Mouse (Mus musculus): Measurements from ENCODE around the gene Rgs6. TPM values are rescaled to one million over a fixed set of nuclear protein-coding genes. Genes with fewer than 3 reads are reported as not detected.
A peak's percentile ranks its signal among the peaks of the same experiment; 100 is the strongest.

The Rgs6 gene
- polyA plus RNA-seq, 1 experiment from 2014 or later: 11.5 TPM

DNA sequence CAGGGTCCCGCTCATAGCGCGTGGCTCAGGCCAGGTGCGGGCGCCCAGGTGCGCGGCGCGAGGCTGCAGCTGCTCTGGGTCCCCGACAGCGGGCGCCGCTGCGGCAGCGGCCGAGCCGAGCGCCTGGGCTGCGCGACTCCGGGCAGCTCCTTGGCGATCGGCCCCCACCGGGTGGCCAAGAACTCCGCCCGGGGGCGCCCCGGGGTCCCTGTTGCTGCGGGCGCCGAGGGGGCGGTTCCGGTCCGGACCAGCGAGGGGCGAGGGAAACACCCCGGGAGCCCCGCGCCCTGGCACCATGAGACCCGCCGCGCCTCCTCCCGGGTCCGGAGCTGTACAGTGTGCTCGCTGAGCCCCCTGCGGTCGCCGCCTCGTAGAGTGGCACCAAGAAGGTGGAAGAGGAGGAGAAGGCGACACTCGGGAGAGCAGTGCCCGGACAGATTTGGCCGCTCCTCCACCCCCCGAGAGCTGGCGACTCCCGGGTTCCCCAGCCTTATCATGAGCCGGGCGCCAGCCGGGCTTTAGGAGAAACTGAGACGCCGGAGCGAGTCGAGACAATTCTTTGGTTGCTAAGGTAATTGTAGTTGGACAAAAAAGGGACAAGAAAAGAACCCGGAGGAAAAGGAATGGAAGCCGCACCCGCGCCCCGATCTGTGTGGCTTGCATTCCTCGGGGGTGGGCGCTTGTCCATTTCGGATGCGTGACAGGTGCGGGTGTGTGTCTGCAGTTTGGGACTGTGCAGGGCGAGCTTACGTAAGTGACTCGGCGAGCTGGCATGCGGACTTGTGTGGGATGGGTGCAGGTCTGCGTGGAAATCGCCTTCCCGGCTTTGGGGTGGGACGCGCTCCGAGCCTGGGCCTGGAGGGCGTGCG, 29.0 kb downstream of the Rgs6 start:
- Histone ChIP-seq H3K4me1 (ENCODE audit: control insufficient read depth, insufficient read depth, low read length) (peaks cover 25% of the 10 kb centered on the region), H3K36me3 (ENCODE audit: control insufficient read depth, insufficient read depth) (no peaks in the 10 kb centered on the region), H3K9ac (ENCODE audit: low read length) (peak overlapping the region; percentile 79), H3K27me3 (ENCODE audit: control insufficient read depth, insufficient read depth, low read length) (peaks cover 16% of the 10 kb centered on the region), H3K4me3 (ENCODE audit: low read length) (peak overlapping the region; percentile 75), H3K4me2 (ENCODE audit: low read depth, low read length) (peak overlapping the region; percentile 72), H3K9me3 (replicated peaks; ENCODE audit: control insufficient read depth, low read length) (peaks cover 2% of the 10 kb centered on the region; the same call in 1 of the 2 replicates), H3K27ac (ENCODE audit: low read length) (peak overlapping the region; percentile 2; the same call in 1 of the 2 replicates)
- peak; percentile 81 for ATAC-seq (replicated peaks; ENCODE audit: extremely low read depth, insufficient read depth, low FRiP score)
- WGBS: under 1% methylated on average over 86 of the region's 86 CpGs

DNA sequence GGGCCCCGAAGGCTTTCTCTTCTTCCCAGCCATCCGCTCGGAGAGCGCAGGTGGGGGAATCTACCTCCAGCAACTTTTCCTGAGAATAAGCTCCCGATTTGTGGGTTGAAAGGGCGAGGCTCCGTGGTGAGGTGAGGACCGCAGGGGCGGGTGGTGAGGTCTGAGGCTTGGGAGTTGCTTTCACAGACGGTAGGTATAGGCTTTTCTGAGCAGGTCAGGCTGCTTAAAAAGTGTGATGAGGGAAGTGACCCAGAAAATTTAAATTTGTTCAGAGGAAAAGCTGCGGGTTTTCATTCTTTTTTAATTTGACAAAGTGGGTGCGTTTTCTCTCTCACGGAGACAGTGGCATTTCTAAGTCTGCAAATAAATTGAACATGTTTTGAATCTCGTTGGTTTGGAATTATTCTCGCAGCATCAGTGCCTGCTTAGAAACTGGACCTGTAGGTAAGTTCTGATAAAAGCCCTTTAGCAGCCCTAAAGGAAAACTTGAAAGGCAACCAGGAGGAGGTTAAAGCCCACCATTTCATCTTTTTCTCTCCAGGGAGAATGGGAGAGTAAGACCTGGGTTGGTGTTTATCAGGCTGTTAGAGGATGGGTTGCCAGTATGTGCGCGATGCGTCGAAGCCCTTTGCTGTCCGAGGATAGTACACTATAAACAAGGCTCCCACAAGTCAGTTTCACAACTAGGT, 29.7 kb downstream of the Rgs6 start:
- peak overlapping the region; percentile 75 for H3K4me3 ChIP-seq (ENCODE audit: low read length)
- H3K9me3 ChIP-seq (replicated peaks; ENCODE audit: control insufficient read depth, low read length): peaks cover 2% of the 10 kb centered on the region; the same call in 1 of the 2 replicates
- peaks cover 16% of the 10 kb centered on the region for H3K27me3 ChIP-seq (ENCODE audit: control insufficient read depth, insufficient read depth, low read length)
- peak overlapping the region; percentile 79 for H3K9ac ChIP-seq (ENCODE audit: low read length)
- WGBS: 23% methylated on average over 20 of the region's 20 CpGs
- H3K27ac ChIP-seq (ENCODE audit: low read length): no peak overlapping the region; the same call in 1 of the 2 replicates
- H3K4me2 ChIP-seq (ENCODE audit: low read depth, low read length): peak overlapping the region; percentile 72
- no peak for ATAC-seq (replicated peaks; ENCODE audit: extremely low read depth, insufficient read depth, low FRiP score)
- peaks cover 19% of the 10 kb centered on the region for H3K4me1 ChIP-seq (ENCODE audit: control insufficient read depth, insufficient read depth, low read length)
- H3K36me3 ChIP-seq (ENCODE audit: control insufficient read depth, insufficient read depth): no peaks in the 10 kb centered on the region

DNA sequence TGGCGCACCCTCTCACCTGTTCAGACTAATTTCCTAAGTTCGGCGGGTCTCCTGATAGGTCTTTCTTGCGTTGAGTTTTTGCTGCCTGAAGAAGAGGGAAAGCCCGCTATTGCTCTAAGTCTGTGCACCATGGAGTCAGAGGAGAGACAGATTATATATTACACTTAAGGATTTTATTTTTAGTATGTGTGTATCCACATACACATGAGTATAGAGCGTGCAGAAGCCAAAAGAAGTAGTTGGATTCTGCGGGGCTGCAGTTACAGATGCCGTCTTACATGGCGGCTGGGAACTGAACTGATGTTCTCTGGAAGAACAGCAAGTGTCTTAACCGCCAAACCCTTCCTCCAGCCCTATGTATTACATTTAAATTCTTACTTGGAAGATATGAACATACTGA, 52.3 kb downstream of the Rgs6 start:
- Histone ChIP-seq H3K4me2 (ENCODE audit: low read depth, low read length) (no peak overlapping the region), H3K27me3 (ENCODE audit: control insufficient read depth, insufficient read depth, low read length) (no peaks in the 10 kb centered on the region), H3K4me1 (ENCODE audit: control insufficient read depth, insufficient read depth, low read length) (no peaks in the 10 kb centered on the region), H3K4me3 (ENCODE audit: low read length) (no peak overlapping the region), H3K9me3 (replicated peaks; ENCODE audit: control insufficient read depth, low read length) (no peaks in the 10 kb centered on the region), H3K9ac (ENCODE audit: low read length) (no peak overlapping the region), H3K36me3 (ENCODE audit: control insufficient read depth, insufficient read depth) (no peaks in the 10 kb centered on the region), H3K27ac (ENCODE audit: low read length) (no peak overlapping the region)
- WGBS: 94% methylated on average over 10 of the region's 10 CpGs
- ATAC-seq (replicated peaks; ENCODE audit: extremely low read depth, insufficient read depth, low FRiP score): no peak

DNA sequence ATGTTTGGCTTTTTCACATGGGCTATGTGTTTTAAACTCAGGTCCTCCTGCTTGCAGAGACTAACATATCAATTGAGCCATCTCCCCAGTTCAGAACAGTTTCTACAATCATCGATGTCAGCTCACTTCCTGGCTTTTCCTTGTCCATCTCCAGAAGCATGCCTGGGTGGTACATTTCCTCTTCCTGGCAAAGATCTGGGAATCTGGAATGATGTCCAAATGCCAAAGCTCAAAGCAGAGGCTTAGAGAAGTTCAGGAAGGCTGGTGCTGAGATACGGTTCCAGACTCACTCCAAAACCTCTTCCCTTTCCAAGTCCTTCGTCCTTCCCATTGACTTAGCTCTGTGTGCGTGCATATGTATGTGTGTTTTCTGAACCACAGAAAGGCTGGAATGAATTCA, 59.8 kb downstream of the Rgs6 start:
- 83% methylated on average over 4 of the region's 4 CpGs for WGBS
- ATAC-seq (replicated peaks; ENCODE audit: extremely low read depth, insufficient read depth, low FRiP score): no peak

DNA sequence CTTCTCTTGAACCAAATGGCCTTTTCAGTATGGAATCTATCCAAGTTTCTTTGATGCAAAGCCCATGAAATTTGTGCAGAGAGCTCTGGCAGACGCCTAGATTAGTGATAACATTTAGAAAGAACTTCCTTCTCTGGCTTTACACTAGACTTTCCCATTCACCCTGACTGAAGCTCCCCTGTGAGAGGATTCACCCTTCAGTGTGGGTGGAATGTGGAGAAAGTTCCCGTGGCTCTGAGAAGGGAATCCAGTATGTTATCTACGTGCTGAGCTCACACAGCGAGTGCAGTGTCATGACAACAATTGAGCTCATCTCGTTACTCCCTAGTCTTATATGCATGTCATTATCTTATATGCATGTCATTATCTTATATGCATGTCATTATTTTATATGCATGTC, 61.9 kb downstream of the Rgs6 start:
- H3K36me3 ChIP-seq (ENCODE audit: control insufficient read depth, insufficient read depth): no peaks in the 10 kb centered on the region
- no peaks in the 10 kb centered on the region for H3K27me3 ChIP-seq (ENCODE audit: control insufficient read depth, insufficient read depth, low read length)
- H3K9ac ChIP-seq (ENCODE audit: low read length): no peak overlapping the region
- WGBS: 27% methylated on average over 5 of the region's 5 CpGs
- H3K9me3 ChIP-seq (replicated peaks; ENCODE audit: control insufficient read depth, low read length): no peaks in the 10 kb centered on the region
- H3K4me2 ChIP-seq (ENCODE audit: low read depth, low read length): no peak overlapping the region
- ATAC-seq (replicated peaks; ENCODE audit: extremely low read depth, insufficient read depth, low FRiP score): no peak
- H3K27ac ChIP-seq (ENCODE audit: low read length): no peak overlapping the region
- H3K4me3 ChIP-seq (ENCODE audit: low read length): no peak overlapping the region
- H3K4me1 ChIP-seq (ENCODE audit: control insufficient read depth, insufficient read depth, low read length): peaks cover 7% of the 10 kb centered on the region

More for the DNA sequence above, 59.8 kb downstream of the Rgs6 start:
- Histone ChIP-seq H3K36me3 (ENCODE audit: control insufficient read depth, insufficient read depth) (no peaks in the 10 kb centered on the region), H3K27me3 (ENCODE audit: control insufficient read depth, insufficient read depth, low read length) (no peaks in the 10 kb centered on the region), H3K4me2 (ENCODE audit: low read depth, low read length) (no peak overlapping the region), H3K4me3 (ENCODE audit: low read length) (no peak overlapping the region), H3K9ac (ENCODE audit: low read length) (no peak overlapping the region), H3K27ac (ENCODE audit: low read length) (no peak overlapping the region), H3K4me1 (ENCODE audit: control insufficient read depth, insufficient read depth, low read length) (peaks cover 7% of the 10 kb centered on the region), H3K9me3 (replicated peaks; ENCODE audit: control insufficient read depth, low read length) (no peaks in the 10 kb centered on the region)

DNA sequence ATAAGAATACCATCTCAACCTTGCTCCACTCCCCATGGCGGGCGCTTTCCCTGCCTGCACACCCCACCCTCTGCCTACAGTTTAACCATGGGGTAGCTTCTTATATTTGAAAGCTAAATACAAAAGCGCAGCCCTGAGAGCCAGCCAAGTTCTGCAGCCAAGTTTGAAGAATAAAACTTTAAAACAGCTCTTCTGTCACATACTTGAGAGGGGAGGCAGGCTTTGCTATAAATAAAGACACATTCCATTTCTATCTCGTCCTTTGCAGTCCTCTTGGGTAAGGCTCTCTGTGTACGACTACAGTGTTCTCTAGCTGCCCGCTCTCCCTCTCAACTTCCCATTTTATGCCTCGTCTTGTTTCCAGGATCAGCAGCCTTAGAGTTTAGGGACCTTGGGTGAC, 76.5 kb downstream of the Rgs6 start:
- H3K9ac ChIP-seq (ENCODE audit: low read length): peak overlapping the region; percentile 60
- H3K9me3 ChIP-seq (replicated peaks; ENCODE audit: control insufficient read depth, low read length): no peaks in the 10 kb centered on the region
- no peaks in the 10 kb centered on the region for H3K36me3 ChIP-seq (ENCODE audit: control insufficient read depth, insufficient read depth)
- peak overlapping the region; percentile 57 for H3K4me2 ChIP-seq (ENCODE audit: low read depth, low read length)
- H3K4me3 ChIP-seq (ENCODE audit: low read length): peak overlapping the region; percentile 25
- no peaks in the 10 kb centered on the region for H3K27me3 ChIP-seq (ENCODE audit: control insufficient read depth, insufficient read depth, low read length)
- 12% methylated on average over 7 of the region's 7 CpGs for WGBS
- peaks cover 8% of the 10 kb centered on the region for H3K4me1 ChIP-seq (ENCODE audit: control insufficient read depth, insufficient read depth, low read length)
- peak overlapping the region; percentile 97 for H3K27ac ChIP-seq (ENCODE audit: low read length)
- ATAC-seq (replicated peaks; ENCODE audit: extremely low read depth, insufficient read depth, low FRiP score): peak; percentile 95

DNA sequence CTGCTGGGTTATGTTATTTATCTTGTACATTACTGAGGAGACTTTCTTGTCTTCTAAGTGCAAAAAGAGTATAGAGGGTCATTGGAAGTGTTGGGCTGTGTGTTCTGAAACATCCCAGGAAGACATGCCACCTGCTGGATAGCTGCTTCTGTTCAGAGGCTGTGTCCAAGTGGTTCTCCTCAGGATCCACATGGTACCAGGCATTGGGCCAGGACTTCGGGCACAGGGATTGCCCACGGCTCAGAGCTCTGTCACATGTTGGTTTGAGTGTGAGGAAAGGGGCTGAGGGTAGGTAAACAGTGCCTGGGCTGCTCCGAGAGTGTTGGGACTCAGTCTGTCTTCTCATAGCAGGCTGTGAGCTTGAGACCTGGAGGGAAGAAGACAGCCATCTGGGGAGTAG, 79.3 kb downstream of the Rgs6 start:
- Histone ChIP-seq H3K4me1 (ENCODE audit: control insufficient read depth, insufficient read depth, low read length) (peaks cover 14% of the 10 kb centered on the region), H3K9ac (ENCODE audit: low read length) (no peak overlapping the region), H3K4me3 (ENCODE audit: low read length) (no peak overlapping the region), H3K27ac (ENCODE audit: low read length) (no peak overlapping the region), H3K9me3 (replicated peaks; ENCODE audit: control insufficient read depth, low read length) (no peaks in the 10 kb centered on the region), H3K27me3 (ENCODE audit: control insufficient read depth, insufficient read depth, low read length) (no peaks in the 10 kb centered on the region), H3K4me2 (ENCODE audit: low read depth, low read length) (no peak overlapping the region), H3K36me3 (ENCODE audit: control insufficient read depth, insufficient read depth) (no peaks in the 10 kb centered on the region)
- no peak for ATAC-seq (replicated peaks; ENCODE audit: extremely low read depth, insufficient read depth, low FRiP score)
- WGBS: 71% methylated on average over 3 of the region's 3 CpGs

DNA sequence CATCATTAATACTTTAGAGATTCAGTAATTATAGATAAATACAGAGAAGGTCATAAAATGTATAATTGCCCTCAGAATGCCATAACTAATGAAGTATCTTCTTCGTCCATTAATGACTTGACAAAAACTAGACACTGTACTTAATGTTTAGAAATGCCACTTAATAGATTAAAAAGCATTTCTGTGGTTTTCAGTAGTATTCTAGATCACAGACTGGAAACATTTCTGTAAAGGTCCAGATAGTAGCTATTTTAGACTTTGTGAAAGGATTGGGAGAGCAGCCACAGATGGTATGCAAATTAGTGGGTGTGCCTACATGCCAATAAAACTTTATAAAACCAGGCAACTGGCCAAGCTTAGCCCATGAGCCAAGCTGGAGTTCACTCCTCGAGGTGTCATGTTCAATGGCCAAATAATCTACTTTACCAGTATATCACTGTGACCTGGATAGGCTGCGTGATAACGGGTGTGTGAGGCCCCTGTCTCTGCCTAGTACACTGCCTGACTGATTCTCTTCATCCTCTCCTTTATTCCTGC, 82.2 kb downstream of the Rgs6 start:
- no peaks in the 10 kb centered on the region for H3K36me3 ChIP-seq (ENCODE audit: control insufficient read depth, insufficient read depth)
- WGBS: 49% methylated on average over 4 of the region's 4 CpGs
- H3K27ac ChIP-seq (ENCODE audit: low read length): no peak overlapping the region
- H3K9ac ChIP-seq (ENCODE audit: low read length): no peak overlapping the region
- no peak overlapping the region for H3K4me3 ChIP-seq (ENCODE audit: low read length)
- no peaks in the 10 kb centered on the region for H3K9me3 ChIP-seq (replicated peaks; ENCODE audit: control insufficient read depth, low read length)
- peaks cover 16% of the 10 kb centered on the region for H3K4me1 ChIP-seq (ENCODE audit: control insufficient read depth, insufficient read depth, low read length)
- no peaks in the 10 kb centered on the region for H3K27me3 ChIP-seq (ENCODE audit: control insufficient read depth, insufficient read depth, low read length)
- 0 out of 2 replicates have a peak, but pooled peaks have one; percentile 30 for ATAC-seq (replicated peaks; ENCODE audit: extremely low read depth, insufficient read depth, low FRiP score)
- H3K4me2 ChIP-seq (ENCODE audit: low read depth, low read length): no peak overlapping the region

DNA sequence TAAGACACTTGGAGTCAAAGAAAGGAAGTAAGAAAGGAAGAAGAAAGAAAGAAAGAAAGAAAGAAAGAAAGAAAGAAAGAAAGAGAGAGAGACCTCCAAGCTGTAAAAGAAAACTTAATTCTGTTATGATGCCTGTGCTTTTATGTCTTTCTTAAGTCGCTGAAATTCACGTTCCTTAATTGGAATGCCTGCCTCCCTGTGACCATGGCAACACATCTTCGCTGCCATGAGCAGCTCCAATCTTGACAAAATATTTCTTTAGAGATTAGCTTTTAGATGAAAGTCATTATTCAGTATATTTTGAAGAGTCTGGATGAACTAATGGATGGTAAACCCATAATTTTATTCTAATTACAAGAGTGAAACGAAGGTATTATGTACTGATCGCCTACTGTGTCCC, 83.5 kb downstream of the Rgs6 start:
- WGBS: 86% methylated on average over 5 of the region's 5 CpGs
- Histone ChIP-seq H3K4me1 (ENCODE audit: control insufficient read depth, insufficient read depth, low read length) (peaks cover 17% of the 10 kb centered on the region), H3K9ac (ENCODE audit: low read length) (no peak overlapping the region), H3K36me3 (ENCODE audit: control insufficient read depth, insufficient read depth) (no peaks in the 10 kb centered on the region), H3K27me3 (ENCODE audit: control insufficient read depth, insufficient read depth, low read length) (no peaks in the 10 kb centered on the region), H3K4me2 (ENCODE audit: low read depth, low read length) (no peak overlapping the region), H3K27ac (ENCODE audit: low read length) (no peak overlapping the region), H3K9me3 (replicated peaks; ENCODE audit: control insufficient read depth, low read length) (no peaks in the 10 kb centered on the region), H3K4me3 (ENCODE audit: low read length) (no peak overlapping the region)
- ATAC-seq (replicated peaks; ENCODE audit: extremely low read depth, insufficient read depth, low FRiP score): no peak
